Mouse (Mus musculus) layer of hippocampus, adult 2 months (tissue): ENCODE data around the gene Klf1. TPM values are rescaled to one million over a fixed set of nuclear protein-coding genes. Genes with fewer than 3 reads are reported as not detected.
A peak's percentile ranks its signal among the peaks of the same experiment; 100 is the strongest.

Experiments used
- DNase-seq, 2 experiments: peaks; one replicate each; pipeline ENCODE4 v3.0.0; 2022; ENCODE audit warnings: low spot score in 2 of 2
- H3K27ac ChIP-seq: fragments of 200-600 bp; 2 replicates; pipeline ENCODE4 v1.8.1; 2022
- H3K4me3 ChIP-seq: fragments of 200-600 bp; 2 replicates; pipeline ENCODE4 v1.8.1; 2022; ENCODE audit warnings: mild to moderate bottlenecking
- CTCF ChIP-seq: fragments of 200-600 bp; conservative IDR thresholded peaks from 2 replicates; pipeline ENCODE4 v1.8.1; 2022; ENCODE audit warnings: antibody characterized with exemption, mild to moderate bottlenecking, moderate library complexity
- total RNA-seq, 2 experiments: library from RNA; stranded (reverse); gene quantifications; 2 replicates each; pipeline ENCODE4 v1.2.3; 2021

The Klf1 gene
- total RNA-seq, 2 experiments from 2014 or later = not detected

DNA sequence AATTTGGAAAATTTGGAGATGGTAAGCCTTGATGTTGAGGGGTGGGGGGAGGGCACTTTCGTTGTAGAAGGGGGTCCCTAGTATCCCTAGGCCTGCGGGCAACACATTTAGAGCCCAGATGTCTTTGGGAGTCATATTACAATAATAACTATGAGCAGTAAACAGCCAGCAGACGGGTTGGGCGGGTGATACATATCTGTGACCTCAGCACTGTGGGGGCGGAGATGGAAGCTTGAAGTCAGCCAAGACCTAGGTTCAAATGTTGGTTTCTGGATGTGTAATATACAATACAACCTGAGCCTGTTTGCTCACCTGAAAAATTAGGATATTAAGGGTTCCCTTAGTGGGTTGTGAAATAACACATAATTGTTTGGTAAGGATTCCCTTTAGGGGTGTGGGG, 8.2 kb downstream of the Klf1 start:
- no peak for DNase-seq
- H3K4me3 ChIP-seq = no peak overlapping the region
- TF ChIP-seq CTCF = no peak
- no peak overlapping the region for H3K27ac ChIP-seq

GRCm38 (mm10) chr8:84910551-84910950, 8.8 kb downstream of the Klf1 start:
- no peak for TF ChIP-seq CTCF
- DNase-seq = no peak
- Histone ChIP-seq H3K27ac (no peak overlapping the region), H3K4me3 (no peak overlapping the region)

DNA sequence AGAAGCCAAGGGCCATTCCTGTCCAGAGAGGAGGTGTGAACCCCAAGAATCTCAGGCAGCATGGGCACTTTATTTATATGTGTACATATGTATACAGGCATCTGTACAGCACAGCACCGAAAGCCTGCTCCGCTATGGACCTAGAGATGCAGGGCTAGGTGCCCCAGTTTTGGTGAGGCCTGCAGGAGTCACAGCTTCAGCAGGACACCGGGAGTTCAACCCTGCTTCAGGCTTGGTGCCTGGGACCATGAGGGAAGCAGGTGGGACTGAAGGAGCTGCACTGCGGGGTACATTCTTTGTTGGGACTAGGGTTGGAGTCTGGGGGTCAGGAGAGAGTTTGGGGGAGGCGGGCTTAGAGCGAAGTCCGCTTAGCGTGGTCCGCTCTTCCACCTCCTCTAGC, 10.1 kb downstream of the Klf1 start:
- Histone ChIP-seq H3K4me3 (no peak overlapping the region), H3K27ac (no peak overlapping the region)
- no peak for TF ChIP-seq CTCF
- no peak for DNase-seq

DNA sequence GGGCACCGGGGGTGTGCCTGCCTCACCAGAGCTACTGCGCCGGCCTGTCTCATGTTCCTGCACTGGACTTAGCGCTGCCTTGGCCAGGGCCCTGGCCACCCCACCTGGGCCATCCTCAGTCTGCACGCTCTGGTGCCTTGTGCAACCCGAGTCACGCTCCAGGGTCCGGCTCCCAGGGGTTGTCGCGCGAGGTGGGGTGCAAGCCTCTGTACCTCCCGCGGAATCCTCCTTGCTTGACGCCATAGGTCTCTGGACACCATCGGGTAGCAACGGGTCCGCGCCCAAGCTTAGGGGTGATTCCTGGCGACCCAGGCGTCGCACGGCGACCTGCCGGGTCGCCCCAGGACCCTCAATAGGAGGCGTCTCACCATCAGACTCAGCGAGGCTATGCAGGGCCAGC, 10.7 kb downstream of the Klf1 start:
- no peak overlapping the region for H3K4me3 ChIP-seq
- no peak overlapping the region for H3K27ac ChIP-seq
- TF ChIP-seq CTCF = no peak
- no peak for DNase-seq

DNA sequence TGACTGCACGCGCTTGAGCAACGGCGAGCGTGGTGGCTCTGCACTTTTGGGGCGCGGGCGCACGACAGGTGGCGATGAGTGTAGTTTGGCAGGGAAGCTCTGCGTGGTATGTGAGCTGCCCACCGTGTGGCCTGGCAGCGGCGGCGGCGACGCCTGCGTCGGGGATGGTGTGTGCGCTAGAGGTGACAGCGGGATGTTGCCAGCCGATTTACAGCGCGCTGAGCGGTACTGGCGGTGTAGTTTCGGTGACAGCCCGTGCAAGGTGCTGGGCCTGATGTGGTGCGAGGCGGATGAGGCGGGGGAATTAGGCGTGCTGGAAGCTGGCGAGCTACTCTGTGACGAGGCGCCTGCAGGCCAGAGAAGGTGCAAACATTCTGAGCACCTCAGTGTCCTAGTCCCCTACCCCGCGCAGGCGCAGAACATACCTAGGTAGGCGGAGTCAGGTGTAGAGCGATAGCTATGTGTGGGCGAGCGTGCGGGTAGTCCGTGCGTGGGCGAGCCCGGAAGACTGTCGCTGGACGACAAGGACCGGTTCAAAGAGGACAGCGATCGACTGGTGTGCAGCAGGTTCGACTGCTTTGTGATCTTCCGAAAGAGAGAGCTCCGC, 11.3 kb downstream of the Klf1 start:
- Histone ChIP-seq H3K27ac (peak overlapping the region; percentile 43; the same call in 1 of the 2 replicates), H3K4me3 (peak overlapping the region; percentile 41)
- no peak for TF ChIP-seq CTCF
- DNase-seq = peak; percentile 27 to 57

DNA sequence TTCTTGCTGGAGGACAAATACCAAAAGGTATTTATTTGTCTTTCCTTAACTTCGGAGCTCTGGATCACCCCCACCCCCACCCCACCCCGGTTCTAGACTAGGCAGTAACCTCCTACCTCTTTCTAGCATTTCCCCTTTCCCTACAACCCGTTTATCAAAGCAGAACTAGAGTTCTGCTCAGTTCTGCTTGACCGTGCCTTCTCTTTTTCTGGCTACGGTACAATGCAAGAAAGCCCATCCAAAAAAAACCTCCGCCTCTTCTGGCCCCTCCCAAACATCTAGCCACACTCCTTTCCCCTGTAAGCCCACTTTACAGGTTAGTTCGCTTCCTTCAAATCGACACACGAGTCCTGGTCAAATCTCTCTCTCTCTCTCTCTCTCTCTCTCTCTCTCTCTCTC, 11.8 kb downstream of the Klf1 start:
- peak overlapping the region; percentile 43; the same call in 1 of the 2 replicates for H3K27ac ChIP-seq
- no peak for DNase-seq
- TF ChIP-seq CTCF = no peak
- H3K4me3 ChIP-seq = peak overlapping the region; percentile 41

GRCm38 (mm10) chr8:84913960-84914359, 12.2 kb downstream of the Klf1 start:
- peak; percentile 68 for TF ChIP-seq CTCF
- no peak overlapping the region for H3K4me3 ChIP-seq
- H3K27ac ChIP-seq = no peak overlapping the region
- no peak for DNase-seq

- no peak overlapping the region for H3K27ac ChIP-seq
- TF ChIP-seq CTCF = no peak
- H3K4me3 ChIP-seq = no peak overlapping the region
- DNase-seq = no peak
These were observed 13.5 kb downstream of the Klf1 start for GRCm38 (mm10) chr8:84915269-84915668.

DNA sequence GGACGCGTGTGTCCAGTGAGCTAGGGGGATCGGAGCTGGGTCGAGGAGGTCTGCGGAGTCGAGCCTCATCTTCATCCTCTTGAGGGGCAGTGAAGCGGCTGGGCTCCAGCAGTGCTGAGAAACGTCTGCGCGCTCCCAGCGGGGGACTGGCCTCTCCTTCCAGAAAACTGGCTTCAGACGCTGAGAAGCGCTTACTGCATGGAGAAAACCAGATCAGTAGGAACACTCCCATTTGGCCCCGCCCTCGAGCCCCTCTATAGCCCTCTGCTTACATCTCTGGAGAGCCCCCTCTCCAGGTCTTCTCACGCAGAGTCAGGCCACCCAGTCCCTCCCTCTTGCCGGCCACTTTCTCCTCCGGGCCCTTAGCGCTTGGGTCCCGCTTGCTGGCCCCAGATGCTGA, 16.1 kb downstream of the Klf1 start:
- no peak for TF ChIP-seq CTCF
- Histone ChIP-seq H3K4me3 (no peak overlapping the region), H3K27ac (no peak overlapping the region)
- no peak for DNase-seq

DNA sequence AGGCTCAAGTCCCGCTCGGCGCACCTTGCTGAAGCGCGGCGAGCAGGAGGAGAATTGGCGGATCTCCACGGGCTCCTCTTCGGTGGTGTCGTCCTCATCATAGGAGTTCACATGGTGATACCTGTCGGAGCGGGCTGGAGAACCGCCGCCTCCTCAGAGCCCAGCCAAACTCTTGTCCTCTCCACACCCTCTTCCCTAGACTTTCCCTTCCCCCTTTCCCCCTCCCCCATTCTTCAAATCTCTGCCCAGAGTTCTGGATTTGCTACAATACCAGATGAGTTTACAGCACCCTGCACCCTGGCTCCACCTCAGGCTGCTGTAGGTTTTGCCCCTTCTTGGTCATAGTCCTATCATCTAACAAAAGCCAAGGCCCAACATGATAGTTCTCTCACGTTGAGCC, 16.9 kb downstream of the Klf1 start:
- Histone ChIP-seq H3K4me3 (no peak overlapping the region), H3K27ac (no peak overlapping the region)
- no peak for DNase-seq
- TF ChIP-seq CTCF = no peak

DNA sequence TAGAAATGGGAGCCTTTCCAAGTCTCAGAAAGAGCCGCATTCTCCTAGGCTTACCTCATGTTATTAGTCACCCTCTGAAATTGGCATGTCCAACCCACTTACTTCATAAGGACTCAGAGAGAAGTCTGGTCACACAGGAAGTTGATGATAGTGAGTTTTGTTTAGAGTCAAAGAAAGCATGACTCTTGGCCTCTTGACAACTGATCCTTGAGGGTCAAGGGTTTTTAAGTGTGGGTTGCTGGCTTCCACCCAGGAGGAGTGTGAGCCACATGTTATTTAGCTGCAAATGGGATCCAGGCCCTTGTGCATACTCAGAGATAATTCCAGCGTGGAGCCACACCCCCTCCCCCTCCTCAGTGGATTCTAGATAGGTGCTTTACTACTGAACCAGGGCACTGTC, 19.9 kb downstream of the Klf1 start:
- no peak for TF ChIP-seq CTCF

DNA sequence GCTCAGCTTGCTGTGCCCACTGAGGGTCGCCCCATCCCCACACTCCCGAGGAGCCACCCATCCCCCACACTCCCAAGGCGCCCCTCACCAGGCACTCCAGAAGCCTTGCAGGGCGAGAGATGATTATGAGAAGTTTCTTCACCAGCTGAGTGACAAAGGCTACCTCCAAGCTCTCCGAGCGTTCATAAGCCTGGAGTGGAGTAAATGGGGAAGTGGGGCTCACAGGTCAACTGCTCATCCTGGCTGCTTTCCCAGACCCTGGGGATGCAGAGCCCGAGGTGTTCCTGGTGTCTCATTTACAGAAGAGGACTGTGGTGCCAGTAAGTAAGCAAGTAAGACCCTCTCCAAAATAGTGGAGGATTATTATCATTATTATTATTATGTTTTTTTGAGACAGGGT, 23.8 kb downstream of the Klf1 start:
- no peak for TF ChIP-seq CTCF

More for the DNA sequence above, 19.9 kb downstream of the Klf1 start:
- Histone ChIP-seq H3K4me3 (no peak overlapping the region), H3K27ac (no peak overlapping the region)
- no peak for DNase-seq

DNA sequence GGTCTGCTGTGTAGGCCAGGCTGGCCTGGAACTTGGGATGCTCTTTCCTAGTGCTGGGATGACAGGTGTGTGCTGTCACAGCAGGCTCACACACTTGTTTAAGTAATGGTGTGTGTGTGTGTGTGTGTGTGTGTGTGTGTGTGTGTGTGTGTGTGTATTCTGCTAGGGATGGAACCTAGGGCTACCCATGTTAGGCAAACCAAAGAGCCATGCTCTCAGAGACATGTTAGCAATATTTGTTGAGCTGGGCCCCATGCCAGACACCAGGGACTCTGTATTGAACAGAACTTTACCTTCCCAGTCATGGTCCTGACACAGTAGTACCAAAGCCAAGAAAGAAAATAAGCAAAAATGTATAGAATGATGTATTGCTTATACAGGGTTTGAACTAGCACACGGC, 25.8 kb downstream of the Klf1 start:
- no peak for TF ChIP-seq CTCF
- Histone ChIP-seq H3K4me3 (no peak overlapping the region), H3K27ac (no peak overlapping the region)
- no peak for DNase-seq

More for the DNA sequence above, 23.8 kb downstream of the Klf1 start:
- DNase-seq = no peak
- Histone ChIP-seq H3K27ac (no peak overlapping the region), H3K4me3 (no peak overlapping the region)

DNA sequence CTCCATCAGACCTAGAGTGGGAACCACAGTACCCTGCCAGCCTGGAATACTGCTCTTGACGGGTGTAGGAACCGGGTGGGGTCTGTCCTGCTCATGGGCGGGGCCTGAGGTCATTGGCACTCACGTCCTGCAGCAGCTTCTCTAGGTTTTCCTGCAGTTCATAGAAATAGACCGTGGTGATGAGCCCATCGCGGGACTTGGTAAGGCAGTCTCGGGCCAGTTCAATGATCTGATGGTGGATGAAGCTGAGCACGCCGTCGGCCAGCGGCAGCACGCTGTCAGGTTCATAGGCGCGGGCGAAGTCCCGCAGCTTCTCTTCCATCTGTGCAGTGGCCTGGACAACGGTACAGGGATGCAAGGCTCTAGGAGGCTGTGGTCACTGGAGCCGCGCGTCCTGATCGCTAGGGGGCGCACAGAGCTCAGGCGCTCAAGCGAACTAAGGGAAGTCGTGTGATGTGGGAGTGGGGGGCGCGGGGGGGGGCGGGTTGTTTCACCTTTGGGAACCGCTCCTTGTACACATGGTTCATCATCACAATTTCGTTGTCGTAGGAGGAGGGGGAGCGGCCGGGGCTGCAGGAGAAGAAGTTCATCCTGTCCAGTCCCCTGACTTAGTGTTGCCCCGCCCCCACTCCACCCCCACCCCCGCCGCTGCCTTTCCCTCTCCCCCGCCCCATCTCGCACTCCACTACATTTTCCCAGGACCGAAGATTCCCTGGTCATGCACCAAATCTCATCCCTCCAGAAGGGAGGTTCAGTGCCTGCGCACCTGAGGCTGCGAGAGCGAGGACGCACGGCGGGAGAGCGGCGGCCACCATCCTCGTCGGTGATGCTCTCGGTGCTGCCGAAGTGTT, 27.0 kb downstream of the Klf1 start:
- peak; percentile 80 for TF ChIP-seq CTCF
- H3K27ac ChIP-seq = no peak overlapping the region
- peak in 1 of 2 experiments; percentile 70 for DNase-seq
- H3K4me3 ChIP-seq = peak overlapping the region; percentile 34
